Mouse (Mus musculus): ENCODE measurements around the gene Hint2. TPM values are rescaled to one million over a fixed set of nuclear protein-coding genes. Genes with fewer than 3 reads are reported as not detected.

The Hint2 gene
- polyA plus RNA-seq (2014; fragmentation: Nextera tagmentation; extraction: Ambion mirVana) = 87.8 and 88.0 TPM in 2 replicates

- DNase-seq (ENCODE audit: low spot score) (peak; percentile 91), ATAC-seq (replicated peaks; ENCODE audit: low FRiP score) (peak; percentile 94)
- Histone ChIP-seq H3K27ac (ENCODE audit: low read depth, low read length) (peak within 1 kb of the TSS; percentile 77), H3K4me3 (ENCODE audit: low read depth, low read length) (peak within 1 kb of the TSS; percentile 90), H3K4me1 (replicated peaks; ENCODE audit: control insufficient read depth, insufficient read depth, low read length) (peaks cover 5% of the 10 kb centered on the region), H3K9ac (ENCODE audit: low read depth, low read length) (peak within 1 kb of the TSS; percentile 96), H3K36me3 (ENCODE audit: control insufficient read depth, insufficient read depth, low read length) (no peaks in the 10 kb centered on the region), H3K4me2 (peak within 1 kb of the TSS; percentile 91), H3K27me3 (replicated peaks; ENCODE audit: control insufficient read depth, insufficient read depth, low read length) (peaks cover 3% of the 10 kb centered on the region; the same call in 1 of the 2 replicates), H3K9me3 (ENCODE audit: control insufficient read depth, low read length) (no peaks in the 10 kb centered on the region)
- WGBS = 2% methylated on average over 34 of the region's 34 CpGs
Measured at GRCm38 (mm10) chr4:43656339-43657109, at the start of gene Hint2. Gene Hint2 (minus strand): TSS chr4:43656466.

DNA sequence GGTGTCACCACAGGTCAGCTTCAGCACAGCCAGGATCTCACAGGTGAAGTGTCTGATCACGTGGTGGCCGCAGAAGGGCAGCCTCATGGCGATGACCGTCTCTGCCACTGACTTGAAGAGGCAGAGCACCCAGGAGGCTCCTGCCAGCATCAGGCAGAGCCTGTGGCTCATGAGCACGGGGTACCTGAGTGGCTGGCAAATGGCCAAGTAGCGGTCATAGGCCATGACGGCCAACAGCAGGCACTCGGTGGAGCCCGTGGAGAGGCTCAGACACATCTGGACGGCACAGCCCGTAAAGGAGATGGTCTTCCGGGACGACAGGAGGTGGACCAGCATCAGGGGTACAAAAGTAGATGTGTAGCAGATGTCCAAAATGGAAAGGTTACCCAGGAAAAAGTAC, 49.7 kb upstream of the Hint2 start:
- 83% methylated on average over 13 of the region's 13 CpGs for WGBS
- H3K4me2 ChIP-seq = no peak overlapping the region
- DNase-seq (ENCODE audit: low spot score) (no peak), ATAC-seq (replicated peaks; ENCODE audit: low FRiP score) (no peak)
- no peaks in the 10 kb centered on the region for H3K4me1 ChIP-seq (replicated peaks; ENCODE audit: control insufficient read depth, insufficient read depth, low read length)
- H3K27ac ChIP-seq (ENCODE audit: low read depth, low read length) = no peak overlapping the region
- no peak overlapping the region for H3K9ac ChIP-seq (ENCODE audit: low read depth, low read length)
- no peaks in the 10 kb centered on the region for H3K36me3 ChIP-seq (ENCODE audit: control insufficient read depth, insufficient read depth, low read length)
- H3K9me3 ChIP-seq (ENCODE audit: control insufficient read depth, low read length) = no peaks in the 10 kb centered on the region
- H3K27me3 ChIP-seq (replicated peaks; ENCODE audit: control insufficient read depth, insufficient read depth, low read length) = no peaks in the 10 kb centered on the region
- H3K4me3 ChIP-seq (ENCODE audit: low read depth, low read length) = no peak overlapping the region

DNA sequence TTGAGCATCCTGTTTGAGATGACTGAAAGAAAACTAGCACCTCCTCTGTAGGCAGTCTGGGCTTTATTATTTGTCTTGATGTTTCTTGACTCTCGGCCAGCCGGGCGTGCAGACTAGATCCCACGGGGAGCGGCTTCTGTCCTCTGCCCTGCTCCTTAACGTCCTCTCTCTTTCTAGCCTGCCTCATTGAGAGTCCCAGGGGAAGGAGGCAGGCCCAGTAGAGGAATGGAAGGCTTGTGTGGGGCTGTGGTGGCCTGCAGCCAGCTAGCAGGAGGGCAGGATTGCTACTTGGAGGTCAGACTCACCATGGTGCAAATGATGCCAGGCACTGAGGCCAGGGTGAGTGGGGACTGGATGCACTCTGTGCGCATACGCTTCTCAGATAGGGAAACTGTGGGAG, 47.6 kb upstream of the Hint2 start:
- WGBS = 84% methylated on average over 8 of the region's 8 CpGs
- DNase-seq (ENCODE audit: low spot score) (no peak), ATAC-seq (replicated peaks; ENCODE audit: low FRiP score) (no peak)
- Histone ChIP-seq H3K9me3 (ENCODE audit: control insufficient read depth, low read length) (no peaks in the 10 kb centered on the region), H3K36me3 (ENCODE audit: control insufficient read depth, insufficient read depth, low read length) (no peaks in the 10 kb centered on the region), H3K27me3 (replicated peaks; ENCODE audit: control insufficient read depth, insufficient read depth, low read length) (no peaks in the 10 kb centered on the region), H3K9ac (ENCODE audit: low read depth, low read length) (no peak overlapping the region), H3K4me2 (no peak overlapping the region), H3K4me3 (ENCODE audit: low read depth, low read length) (no peak overlapping the region), H3K27ac (ENCODE audit: low read depth, low read length) (no peak overlapping the region), H3K4me1 (replicated peaks; ENCODE audit: control insufficient read depth, insufficient read depth, low read length) (no peaks in the 10 kb centered on the region)

GRCm38 (mm10) chr4:43703439-43703838, 47.2 kb upstream of the Hint2 start:
- Histone ChIP-seq H3K36me3 (ENCODE audit: control insufficient read depth, insufficient read depth, low read length) (no peaks in the 10 kb centered on the region), H3K9me3 (ENCODE audit: control insufficient read depth, low read length) (no peaks in the 10 kb centered on the region), H3K9ac (ENCODE audit: low read depth, low read length) (no peak overlapping the region), H3K4me2 (no peak overlapping the region), H3K4me3 (ENCODE audit: low read depth, low read length) (no peak overlapping the region), H3K27ac (ENCODE audit: low read depth, low read length) (no peak overlapping the region), H3K4me1 (replicated peaks; ENCODE audit: control insufficient read depth, insufficient read depth, low read length) (no peaks in the 10 kb centered on the region), H3K27me3 (replicated peaks; ENCODE audit: control insufficient read depth, insufficient read depth, low read length) (0 out of 2 replicates have a peak, but pooled peaks cover 2% of the 10 kb centered on the region)
- no peak for DNase-seq (ENCODE audit: low spot score)
- ATAC-seq (replicated peaks; ENCODE audit: low FRiP score) = no peak
- 63% methylated on average over 6 of the region's 6 CpGs for WGBS

DNA sequence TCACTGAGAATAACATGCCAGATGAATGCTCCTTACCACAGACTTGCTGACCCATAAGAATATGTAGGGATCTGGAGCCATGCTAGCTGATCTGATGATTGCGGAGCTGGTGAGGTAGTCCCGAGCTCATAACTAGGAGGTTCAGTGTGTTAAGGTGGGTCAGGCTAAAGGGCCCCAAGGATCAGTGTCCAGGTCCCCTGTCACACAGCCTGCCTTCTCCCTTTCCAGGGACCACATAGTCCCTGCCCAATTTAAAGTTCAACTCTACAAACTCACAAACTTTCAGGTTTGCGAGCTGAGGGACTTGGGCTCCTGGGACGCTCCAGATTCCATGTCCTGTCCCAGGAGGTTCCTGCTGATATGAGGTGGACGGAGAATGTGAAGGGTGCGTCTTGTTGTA, 44.4 kb upstream of the Hint2 start, which contains the start of gene Olfr70:
Olfr70 (minus strand) TSS at position 101 of the 400 bp plus-strand sequence.
- H3K4me3 ChIP-seq (ENCODE audit: low read depth, low read length) = no peak within 1 kb of the TSS
- H3K4me1 ChIP-seq (replicated peaks; ENCODE audit: control insufficient read depth, insufficient read depth, low read length) = peaks cover under 1% of the 10 kb centered on the region; the same call in 1 of the 2 replicates
- H3K4me2 ChIP-seq = no peak within 1 kb of the TSS
- H3K36me3 ChIP-seq (ENCODE audit: control insufficient read depth, insufficient read depth, low read length) = no peaks in the 10 kb centered on the region
- WGBS = 85% methylated on average over 6 of the region's 6 CpGs
- H3K27ac ChIP-seq (ENCODE audit: low read depth, low read length) = no peak within 1 kb of the TSS
- H3K9me3 ChIP-seq (ENCODE audit: control insufficient read depth, low read length) = no peaks in the 10 kb centered on the region
- no peak for DNase-seq (ENCODE audit: low spot score)
- ATAC-seq (replicated peaks; ENCODE audit: low FRiP score) = no peak
- no peak within 1 kb of the TSS for H3K9ac ChIP-seq (ENCODE audit: low read depth, low read length)
- peaks cover 2% of the 10 kb centered on the region; the same call in 1 of the 2 replicates for H3K27me3 ChIP-seq (replicated peaks; ENCODE audit: control insufficient read depth, insufficient read depth, low read length)

- Histone ChIP-seq H3K27me3 (replicated peaks; ENCODE audit: control insufficient read depth, insufficient read depth, low read length) (peaks cover 2% of the 10 kb centered on the region; the same call in 1 of the 2 replicates), H3K4me2 (no peak overlapping the region), H3K36me3 (ENCODE audit: control insufficient read depth, insufficient read depth, low read length) (no peaks in the 10 kb centered on the region), H3K27ac (ENCODE audit: low read depth, low read length) (no peak overlapping the region), H3K9me3 (ENCODE audit: control insufficient read depth, low read length) (no peaks in the 10 kb centered on the region), H3K4me3 (ENCODE audit: low read depth, low read length) (no peak overlapping the region), H3K9ac (ENCODE audit: low read depth, low read length) (no peak overlapping the region), H3K4me1 (replicated peaks; ENCODE audit: control insufficient read depth, insufficient read depth, low read length) (peaks cover 22% of the 10 kb centered on the region)
- WGBS = 90% methylated on average over 13 of the region's 13 CpGs
- no peak for ATAC-seq (replicated peaks; ENCODE audit: low FRiP score)
- no peak for DNase-seq (ENCODE audit: low spot score)
Measured at GRCm38 (mm10) chr4:43696561-43696960, 40.3 kb upstream of the Hint2 start.

GRCm38 (mm10) chr4:43695249-43695671, 39.0 kb upstream of the Hint2 start:
- Histone ChIP-seq H3K9ac (ENCODE audit: low read depth, low read length) (no peak overlapping the region), H3K4me2 (no peak overlapping the region), H3K36me3 (ENCODE audit: control insufficient read depth, insufficient read depth, low read length) (no peaks in the 10 kb centered on the region), H3K27ac (ENCODE audit: low read depth, low read length) (no peak overlapping the region), H3K9me3 (ENCODE audit: control insufficient read depth, low read length) (no peaks in the 10 kb centered on the region), H3K4me1 (replicated peaks; ENCODE audit: control insufficient read depth, insufficient read depth, low read length) (peaks cover 22% of the 10 kb centered on the region), H3K27me3 (replicated peaks; ENCODE audit: control insufficient read depth, insufficient read depth, low read length) (peaks cover 2% of the 10 kb centered on the region; the same call in 1 of the 2 replicates), H3K4me3 (ENCODE audit: low read depth, low read length) (no peak overlapping the region)
- no peak for DNase-seq (ENCODE audit: low spot score)
- peak; percentile 56; the same call in 1 of the 2 replicates for ATAC-seq (replicated peaks; ENCODE audit: low FRiP score)
- WGBS = 32% methylated on average over 9 of the region's 9 CpGs

DNA sequence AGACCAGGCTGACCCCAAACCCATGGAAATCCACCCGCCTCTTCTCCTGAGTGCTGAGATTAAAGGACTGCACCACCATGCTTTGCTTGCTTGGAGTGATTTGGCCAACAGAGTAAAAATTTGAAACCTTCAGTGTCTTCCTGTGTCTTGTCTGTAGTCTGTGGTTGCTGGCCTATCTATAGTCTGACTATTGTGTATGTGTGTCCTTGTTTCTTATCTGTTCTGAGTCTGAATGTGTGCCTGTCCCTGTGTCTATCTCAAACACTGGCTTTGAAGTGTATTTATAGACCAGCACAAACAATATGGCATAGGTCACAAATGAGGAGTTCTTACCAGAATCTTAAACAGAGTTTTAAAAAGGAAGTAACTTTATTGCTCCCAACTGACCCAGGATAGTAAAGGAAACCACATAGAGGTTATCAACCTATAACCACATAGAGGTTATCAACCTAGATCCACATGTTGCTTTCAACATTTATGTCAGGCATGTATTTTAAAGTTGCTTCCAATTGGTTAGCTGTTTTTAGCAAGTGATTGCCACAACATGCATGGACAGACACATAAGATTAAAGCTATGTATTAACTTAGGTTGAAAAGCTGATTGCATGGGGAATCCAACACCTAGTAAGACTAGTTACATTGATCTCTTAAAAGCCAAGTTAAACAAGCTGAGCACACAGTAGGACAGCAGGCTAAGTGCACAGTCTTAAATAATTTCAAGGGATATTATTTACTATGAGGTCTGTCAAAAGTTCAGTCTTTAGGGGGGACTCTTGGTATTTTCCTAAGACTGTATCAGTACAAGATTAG, 38.4 kb upstream of the Hint2 start:
- H3K27me3 ChIP-seq (replicated peaks; ENCODE audit: control insufficient read depth, insufficient read depth, low read length) = peaks cover 2% of the 10 kb centered on the region; the same call in 1 of the 2 replicates
- peak; percentile 61 for ATAC-seq (replicated peaks; ENCODE audit: low FRiP score)
- no peak overlapping the region for H3K4me3 ChIP-seq (ENCODE audit: low read depth, low read length)
- H3K9ac ChIP-seq (ENCODE audit: low read depth, low read length) = no peak overlapping the region
- no peaks in the 10 kb centered on the region for H3K36me3 ChIP-seq (ENCODE audit: control insufficient read depth, insufficient read depth, low read length)
- H3K4me2 ChIP-seq = no peak overlapping the region
- H3K27ac ChIP-seq (ENCODE audit: low read depth, low read length) = no peak overlapping the region
- DNase-seq (ENCODE audit: low spot score) = no peak
- 50% methylated on average over 1 of the region's 1 CpGs for WGBS
- H3K4me1 ChIP-seq (replicated peaks; ENCODE audit: control insufficient read depth, insufficient read depth, low read length) = peaks cover 22% of the 10 kb centered on the region
- no peaks in the 10 kb centered on the region for H3K9me3 ChIP-seq (ENCODE audit: control insufficient read depth, low read length)

Measured in liver, embryonic 11.5 days (tissue).